Mouse (Mus musculus) erythroblast, embryonic 14.5 days (primary cell): ENCODE measurements around the gene Spon1. TPM values are rescaled to one million over a fixed set of nuclear protein-coding genes. Genes with fewer than 3 reads are reported as not detected.

Experiments
- H3K27me3 ChIP-seq: 2 replicates; pipeline ENCODE4 v1.6.1; 2012; ENCODE audit warnings: inconsistent platforms; ENCODE audit not compliant: control insufficient read depth
- H3K36me3 ChIP-seq: 2 replicates; pipeline ENCODE4 v1.6.1; 2012; ENCODE audit warnings: mild to moderate bottlenecking, inconsistent platforms; ENCODE audit not compliant: control insufficient read depth
- H3K4me1 ChIP-seq: 2 replicates; pipeline ENCODE4 v1.6.1; 2012; ENCODE audit warnings: inconsistent platforms; ENCODE audit not compliant: control insufficient read depth
- H3K4me3 ChIP-seq: replicated peaks from 2 replicates; pipeline ENCODE3; 2012; ENCODE audit warnings: moderate library complexity, mild to moderate bottlenecking, inconsistent platforms
- H3K9me3 ChIP-seq: 2 replicates; pipeline ENCODE4 v1.6.1; 2012; ENCODE audit warnings: low read length, inconsistent platforms, mixed read lengths; ENCODE audit not compliant: control insufficient read depth
- GATA1 ChIP-seq: IDR thresholded peaks from 2 replicates; pipeline ENCODE4 v1.6.1; 2012; ENCODE audit warnings: low read length, inconsistent platforms, mixed read lengths
- TAL1 ChIP-seq: IDR thresholded peaks from 3 replicates; pipeline ENCODE4 v1.6.1; 2012; ENCODE audit warnings: low read length, inconsistent platforms, mixed read lengths
- polyA plus RNA-seq: library from polyadenylated mRNA; stranded (reverse); fragments of >175 nt; gene quantifications from 2 replicates; pipeline ENCODE4 v1.2.3, GENCODE M21; 2012

The Spon1 gene
- polyA plus RNA-seq, 1 experiment: not detected

GRCm38 (mm10) chr7:113997675-113998354, 232.0 kb downstream of the Spon1 start:
- Histone ChIP-seq H3K9me3 (no peaks in the 10 kb centered on the region; the same call in 1 of the 2 replicates), H3K36me3 (no peaks in the 10 kb centered on the region), H3K4me1 (peaks cover 16% of the 10 kb centered on the region), H3K27me3 (no peaks in the 10 kb centered on the region), H3K4me3 (peak overlapping the region; percentile 36)
- TF ChIP-seq TAL1 (no peak), GATA1 (no peak)

GRCm38 (mm10) chr7:114004171-114004570, 238.4 kb downstream of the Spon1 start:
- H3K27me3 ChIP-seq: no peaks in the 10 kb centered on the region
- H3K4me3 ChIP-seq: no peak overlapping the region

GRCm38 (mm10) chr7:114005499-114005898, 239.7 kb downstream of the Spon1 start:
- no peak for TF ChIP-seq TAL1
- TF ChIP-seq GATA1: no peak
- H3K4me1 ChIP-seq: no peaks in the 10 kb centered on the region

More at GRCm38 (mm10) chr7:114004171-114004570, 238.4 kb downstream of the Spon1 start:
- H3K36me3 ChIP-seq: no peaks in the 10 kb centered on the region
- H3K4me1 ChIP-seq: no peaks in the 10 kb centered on the region
- TF ChIP-seq GATA1 (no peak), TAL1 (no peak)
- H3K9me3 ChIP-seq: no peaks in the 10 kb centered on the region; the same call in 1 of the 2 replicates

GRCm38 (mm10) chr7:114006456-114006855, 240.7 kb downstream of the Spon1 start:
- no peaks in the 10 kb centered on the region for H3K4me1 ChIP-seq
- H3K9me3 ChIP-seq: no peaks in the 10 kb centered on the region; the same call in 1 of the 2 replicates
- H3K36me3 ChIP-seq: no peaks in the 10 kb centered on the region
- H3K27me3 ChIP-seq: no peaks in the 10 kb centered on the region
- no peak overlapping the region for H3K4me3 ChIP-seq
- TF ChIP-seq GATA1: no peak
- no peak for TF ChIP-seq TAL1

More at GRCm38 (mm10) chr7:114005499-114005898, 239.7 kb downstream of the Spon1 start:
- Histone ChIP-seq H3K27me3 (no peaks in the 10 kb centered on the region), H3K4me3 (no peak overlapping the region), H3K9me3 (no peaks in the 10 kb centered on the region; the same call in 1 of the 2 replicates), H3K36me3 (no peaks in the 10 kb centered on the region)

GRCm38 (mm10) chr7:114007565-114007964, 241.8 kb downstream of the Spon1 start:
- Histone ChIP-seq H3K4me3 (no peak overlapping the region), H3K9me3 (no peaks in the 10 kb centered on the region), H3K27me3 (no peaks in the 10 kb centered on the region), H3K36me3 (no peaks in the 10 kb centered on the region), H3K4me1 (no peaks in the 10 kb centered on the region)
- TF ChIP-seq TAL1 (no peak), GATA1 (no peak)

- no peak overlapping the region for H3K4me3 ChIP-seq
Observed at GRCm38 (mm10) chr7:114011726-114012443, 246.1 kb downstream of the Spon1 start.

GRCm38 (mm10) chr7:114016001-114016949, 250.5 kb downstream of the Spon1 start:
- TF ChIP-seq TAL1 (no peak), GATA1 (no peak)
- H3K4me3 ChIP-seq: no peak overlapping the region
- H3K27me3 ChIP-seq: no peaks in the 10 kb centered on the region; the same call in 1 of the 2 replicates
- H3K4me1 ChIP-seq: peaks cover 5% of the 10 kb centered on the region
- H3K9me3 ChIP-seq: no peaks in the 10 kb centered on the region
- H3K36me3 ChIP-seq: no peaks in the 10 kb centered on the region

More at GRCm38 (mm10) chr7:114011726-114012443, 246.1 kb downstream of the Spon1 start:
- no peaks in the 10 kb centered on the region for H3K36me3 ChIP-seq
- H3K4me1 ChIP-seq: no peaks in the 10 kb centered on the region
- TF ChIP-seq GATA1 (no peak), TAL1 (no peak)
- H3K27me3 ChIP-seq: no peaks in the 10 kb centered on the region
- no peaks in the 10 kb centered on the region for H3K9me3 ChIP-seq

GRCm38 (mm10) chr7:114018861-114019260, 253.1 kb downstream of the Spon1 start:
- Histone ChIP-seq H3K36me3 (no peaks in the 10 kb centered on the region), H3K4me1 (peaks cover 5% of the 10 kb centered on the region), H3K4me3 (no peak overlapping the region), H3K27me3 (no peaks in the 10 kb centered on the region; the same call in 1 of the 2 replicates), H3K9me3 (no peaks in the 10 kb centered on the region)
- TF ChIP-seq GATA1 (no peak), TAL1 (no peak)
